Mouse (Mus musculus) cerebellum, postnatal 14 days (tissue): Measurements from ENCODE around the gene Phgr1.
A peak's percentile ranks its signal among the peaks of the same experiment; 100 is the strongest.

Experiments used
- DNase-seq, 2 experiments: peaks; one replicate each; pipeline ENCODE4 v3.0.0; 2021; ENCODE audit warnings: mixed read lengths in 2 of 2

The Phgr1 gene

DNA sequence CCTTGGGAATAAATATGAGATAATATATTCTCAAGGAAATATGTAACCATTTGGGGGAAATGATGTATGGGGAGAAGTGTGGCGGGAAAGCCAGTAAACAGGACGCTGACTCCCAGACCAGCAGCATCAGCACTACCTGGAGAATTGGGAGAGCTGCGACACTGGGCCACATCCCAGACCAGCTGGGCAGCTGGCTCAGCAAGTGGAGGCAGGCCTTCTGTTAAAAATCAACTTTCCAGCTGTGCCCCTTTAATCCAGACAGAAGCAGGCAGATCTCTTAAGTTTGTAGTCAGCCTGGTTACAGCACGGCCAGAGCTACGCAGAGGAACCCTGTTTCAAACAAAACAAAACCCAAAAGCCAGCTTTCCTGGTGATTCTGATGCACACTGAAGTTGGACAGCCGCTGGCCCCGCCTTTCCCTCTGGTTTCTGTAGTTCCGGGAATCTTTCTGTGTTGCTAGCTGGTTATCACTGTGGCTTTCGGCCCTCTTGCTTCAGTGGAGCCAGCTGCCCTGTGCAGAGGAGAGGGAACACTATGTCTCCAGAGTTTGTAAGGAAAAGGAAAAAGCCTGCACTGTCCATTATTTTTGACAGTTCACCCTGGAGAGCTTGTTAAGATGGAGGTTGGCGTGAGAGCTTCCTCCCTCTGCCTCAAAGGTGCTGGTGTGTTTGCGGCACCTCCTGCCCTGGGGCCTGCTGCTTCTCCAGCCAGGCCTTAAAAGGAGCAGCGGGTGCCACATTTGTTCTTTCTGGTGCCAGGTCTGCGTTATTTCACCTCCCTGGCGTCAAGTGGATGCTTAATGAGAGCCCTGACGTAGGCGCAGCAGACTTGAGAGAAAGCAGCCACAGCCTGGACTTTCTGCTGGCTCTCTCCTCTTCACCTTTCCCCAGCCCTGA, 20.4 kb upstream of the Phgr1 start:
- no peak for DNase-seq

DNA sequence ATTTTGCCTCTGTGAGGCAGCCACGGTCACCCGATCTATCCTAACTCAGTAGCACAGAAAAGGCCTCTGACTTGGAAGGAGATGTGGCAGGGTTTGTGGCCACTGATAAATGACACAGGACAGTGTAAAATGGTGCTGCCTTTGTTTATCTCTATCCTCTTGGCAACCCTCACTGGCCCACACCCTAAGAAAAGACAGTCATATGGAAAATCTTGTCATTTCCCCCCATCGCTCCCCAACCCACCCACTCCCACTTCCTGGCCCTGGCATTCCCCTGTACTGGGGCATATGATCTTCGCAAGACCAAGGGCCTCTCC, 19.8 kb upstream of the Phgr1 start:
- no peak for DNase-seq

DNA sequence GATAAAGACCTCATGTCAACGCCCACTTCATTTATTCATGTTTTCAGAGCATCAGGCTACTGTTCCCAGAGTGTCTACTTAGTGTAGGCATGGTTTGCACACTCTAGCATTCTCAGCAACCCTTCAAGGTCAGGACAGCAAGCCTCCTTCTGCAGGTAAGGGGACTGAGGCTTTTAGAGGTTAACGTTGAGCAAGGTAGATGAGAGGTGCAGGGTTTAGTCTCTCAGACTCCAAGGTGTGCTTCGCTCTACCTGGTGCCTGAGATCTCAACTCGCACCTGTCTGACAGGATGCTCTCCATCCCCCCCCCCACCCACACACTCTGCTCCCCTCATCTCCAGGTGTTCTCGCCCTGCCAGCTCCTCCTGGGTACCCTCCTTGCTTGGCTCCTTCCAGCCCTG, 18.4 kb upstream of the Phgr1 start:
- DNase-seq = no peak

DNA sequence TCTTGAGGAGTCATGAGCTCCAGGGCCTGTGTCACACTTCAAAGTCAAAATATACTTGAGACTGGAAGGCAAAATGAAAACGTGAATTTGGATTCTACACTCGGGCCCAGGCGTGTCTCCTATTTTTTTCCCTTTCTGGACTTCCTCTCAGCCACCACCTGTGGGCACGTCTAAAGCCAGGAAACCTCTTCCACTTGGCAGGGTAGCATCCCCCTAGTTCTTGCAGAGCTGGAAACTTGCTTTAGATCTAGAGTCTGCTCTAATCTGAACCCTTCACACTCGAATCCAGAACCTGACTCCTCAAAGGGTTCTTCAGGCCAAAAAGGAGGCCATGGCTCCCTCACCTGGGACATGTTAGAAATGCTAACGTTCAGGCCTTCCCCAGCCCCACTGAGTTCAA, 17.2 kb upstream of the Phgr1 start:
- no peak for DNase-seq

DNA sequence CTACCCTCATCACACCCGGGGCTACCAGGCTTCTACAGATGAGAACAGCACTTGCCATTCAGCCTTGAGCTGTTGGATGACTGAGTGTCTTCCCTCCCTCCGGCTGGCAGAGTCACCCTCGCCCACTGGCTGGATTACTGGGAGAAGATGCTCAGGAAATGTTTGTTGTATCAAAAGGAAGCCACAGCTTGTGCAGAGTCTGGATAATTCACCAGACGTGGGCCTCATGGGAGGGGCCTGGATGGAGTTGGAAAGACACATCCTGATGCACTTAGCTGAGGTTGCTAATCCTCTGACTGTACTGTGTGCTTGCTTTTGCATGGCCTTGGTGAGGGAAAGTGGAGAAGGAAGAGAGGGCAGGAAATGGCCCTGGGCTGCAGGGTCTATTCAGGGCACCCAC, 16.5 kb upstream of the Phgr1 start:
- no peak for DNase-seq

DNA sequence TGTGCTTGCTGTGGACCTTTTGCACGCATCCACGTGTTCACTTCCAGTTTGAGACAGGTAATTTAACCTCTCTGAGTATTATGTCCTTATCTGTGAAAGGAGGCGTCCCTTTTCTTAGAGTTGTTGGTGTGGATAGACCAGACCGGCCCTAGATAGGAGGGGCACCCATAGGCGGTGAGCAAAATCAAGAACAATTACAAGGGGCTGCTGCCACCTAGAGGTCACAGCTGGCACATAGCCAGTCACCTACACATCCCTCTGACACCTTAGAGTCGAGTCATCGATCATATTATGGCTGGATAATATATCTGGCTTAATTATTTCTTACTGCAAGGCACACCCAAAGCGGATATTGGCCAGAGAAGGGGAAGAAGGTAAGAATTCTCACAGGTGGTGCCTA, 12.7 kb upstream of the Phgr1 start:
- peak; percentile 66 to 78 for DNase-seq

DNA sequence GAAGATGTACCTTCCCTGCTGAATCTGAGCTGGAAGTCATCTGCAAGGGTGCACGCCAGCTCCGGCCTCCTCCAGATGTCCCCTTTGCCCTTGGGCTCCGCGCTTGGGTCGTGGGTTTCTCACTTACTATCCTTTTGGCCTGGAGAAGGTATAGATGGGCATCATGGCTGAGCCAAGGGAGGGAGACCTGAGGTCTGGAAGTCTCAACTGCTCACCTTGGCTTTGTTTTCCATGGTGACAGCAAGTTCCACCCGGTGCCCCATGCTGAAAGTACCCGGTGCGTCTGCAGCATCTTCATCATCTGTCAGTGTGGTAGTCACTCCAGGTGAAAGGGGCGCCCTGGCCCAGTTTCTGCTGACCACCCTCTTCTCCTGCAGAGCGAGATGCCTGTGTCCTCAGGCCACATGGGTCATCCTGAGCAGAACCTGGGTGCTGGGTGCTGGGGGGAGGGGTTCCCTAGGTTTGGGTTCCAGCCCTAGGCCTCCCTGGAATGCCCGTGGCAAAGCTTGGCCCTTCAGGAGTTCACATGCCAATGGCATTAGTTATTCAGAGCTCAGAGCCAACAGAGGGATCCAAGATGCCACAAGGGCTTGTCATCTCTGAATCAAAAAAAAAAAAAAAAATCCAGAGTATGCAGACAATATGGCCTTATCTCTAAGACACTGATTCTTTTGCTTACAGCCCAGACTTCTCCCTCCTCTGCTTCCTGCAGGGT, 12.1 kb upstream of the Phgr1 start:
- no peak for DNase-seq

DNA sequence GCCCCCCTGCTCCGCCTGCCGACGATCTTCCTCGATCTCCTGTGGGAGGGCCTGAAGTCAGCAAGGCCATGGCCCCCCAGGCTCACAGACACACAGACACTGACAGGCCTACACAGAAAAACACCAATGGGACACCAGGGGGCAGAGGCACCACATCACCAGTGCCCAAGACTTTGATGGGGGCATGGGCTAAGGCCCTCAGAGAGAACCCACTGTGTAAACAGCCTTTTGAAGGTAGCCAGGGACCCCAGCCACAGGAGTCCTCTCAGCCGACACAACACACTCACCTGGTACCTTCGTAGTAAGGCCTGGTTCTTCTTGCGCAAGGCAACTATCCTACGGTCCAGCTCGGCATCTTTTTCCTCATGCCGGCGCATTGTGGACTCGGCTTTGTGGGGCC, 11.2 kb upstream of the Phgr1 start:
- DNase-seq = no peak

DNA sequence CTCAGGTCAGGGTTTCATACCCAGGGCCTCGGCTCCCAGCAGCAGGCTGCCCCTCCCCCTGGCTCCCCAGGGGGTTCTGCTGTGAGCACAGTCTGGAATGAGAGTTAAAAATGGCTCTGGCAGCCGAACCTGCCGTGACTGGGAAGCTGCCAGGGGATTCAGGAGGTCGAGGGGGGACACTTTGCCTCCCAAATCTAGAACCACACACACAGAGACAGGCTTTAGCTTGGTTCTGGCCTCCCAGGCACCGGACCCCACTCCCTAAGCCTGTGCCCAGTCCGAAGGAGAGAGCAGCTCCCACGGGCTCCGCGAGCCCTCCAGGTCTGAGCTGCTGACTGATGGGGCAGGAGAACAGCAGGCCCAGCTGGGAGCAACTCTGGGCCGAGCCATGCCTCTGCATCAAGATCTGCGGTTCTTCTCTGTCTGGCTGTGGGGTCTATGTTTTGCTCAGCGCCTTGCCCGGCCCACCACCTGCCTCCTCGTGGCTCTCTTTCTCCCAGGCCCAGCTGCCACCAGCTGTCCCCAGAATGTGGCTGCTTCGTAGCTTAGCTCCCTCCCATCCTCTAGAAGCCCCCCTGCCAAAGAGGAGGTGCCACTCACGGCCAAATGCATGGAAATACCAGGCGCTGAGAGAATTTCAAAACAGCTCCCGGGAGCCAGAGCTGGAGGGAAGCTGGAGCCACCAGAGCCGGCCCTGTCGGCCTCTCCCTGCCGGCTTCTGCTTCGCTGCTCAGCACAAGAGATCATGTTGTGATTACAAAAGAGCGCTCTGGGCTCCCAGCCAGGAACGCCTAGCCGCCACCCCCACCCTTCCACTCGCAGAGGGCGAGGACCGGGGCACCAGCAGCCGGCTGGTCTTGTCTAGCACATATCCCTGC, 10.4 kb upstream of the Phgr1 start, which contains the start of gene Ccdc9b:
Gene Ccdc9b (minus strand): TSS at position 756 of the 878 bp plus-strand sequence.
- peak; percentile 89 to 95 for DNase-seq

DNA sequence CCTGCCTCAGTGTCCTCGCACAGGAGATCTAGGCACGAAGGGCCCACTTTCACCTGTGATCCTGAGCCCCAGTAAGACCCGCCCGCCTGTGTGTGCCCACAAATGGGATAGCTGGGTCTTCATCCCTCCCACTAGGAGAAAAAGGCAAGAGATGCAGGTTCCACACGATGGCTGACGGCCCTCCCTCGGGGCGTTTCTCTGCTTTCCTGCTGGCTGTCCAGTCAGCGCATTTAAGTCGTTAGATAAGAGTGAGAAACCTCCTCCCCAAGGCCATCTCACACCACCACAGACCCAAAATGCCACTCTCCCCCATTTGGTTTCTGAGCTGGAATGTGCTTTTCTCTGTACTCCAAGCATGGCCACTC, 9.8 kb upstream of the Phgr1 start:
- no peak for DNase-seq

DNA sequence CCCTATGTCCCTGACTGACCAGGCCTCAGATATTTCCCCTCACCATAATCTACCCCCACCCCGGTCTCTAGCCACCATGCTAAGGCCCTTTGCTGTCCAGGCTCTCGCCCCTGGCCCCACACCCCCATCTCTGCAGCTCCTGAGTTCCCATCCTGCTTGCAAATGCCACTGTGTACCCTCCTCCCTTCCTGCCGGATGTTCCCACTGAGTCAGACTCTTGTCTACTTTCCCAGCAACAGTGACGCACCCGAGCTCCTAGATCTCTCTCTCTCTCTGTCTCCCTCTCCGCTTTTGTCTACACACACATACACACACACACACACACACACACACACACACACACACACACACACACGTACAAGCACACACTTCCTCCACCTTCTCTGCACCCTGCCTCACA, 9.1 kb upstream of the Phgr1 start:
- no peak for DNase-seq

DNA sequence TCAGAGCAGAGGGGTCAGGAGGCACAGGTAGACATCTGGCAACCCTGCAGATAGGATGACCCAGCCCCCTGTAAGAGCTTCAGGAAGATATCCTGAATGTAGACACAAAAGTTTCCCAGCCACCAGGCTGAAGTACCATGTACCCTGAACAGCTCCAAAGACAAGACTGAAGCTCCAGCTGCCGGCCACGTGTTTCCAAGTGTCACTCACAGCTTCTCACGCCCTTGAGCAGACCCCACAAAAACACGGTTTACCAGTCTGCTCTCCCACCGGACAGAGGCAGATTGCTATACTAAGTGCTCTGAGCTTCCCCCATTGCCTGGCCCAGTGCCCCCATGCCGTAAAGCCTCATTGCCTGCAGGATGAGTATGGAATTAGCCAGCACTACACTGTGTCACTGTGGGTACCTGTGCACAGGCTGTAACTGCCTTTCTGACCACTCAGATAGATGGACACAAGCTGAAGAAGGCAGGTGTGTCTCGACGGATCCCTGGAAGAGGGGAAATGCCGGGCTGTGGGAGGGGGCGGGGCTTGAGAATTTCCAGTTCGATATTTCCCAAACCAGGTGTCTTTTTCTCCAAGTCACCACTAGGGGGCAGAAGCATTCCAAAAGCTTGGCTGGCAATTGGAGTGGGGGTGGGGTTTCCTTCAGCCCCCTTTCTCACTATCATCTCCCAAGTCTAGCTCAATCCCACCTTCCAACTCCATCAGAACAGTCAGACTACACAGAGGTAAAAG, 8.3 kb upstream of the Phgr1 start:
- peak; percentile 82 to 87 for DNase-seq

DNA sequence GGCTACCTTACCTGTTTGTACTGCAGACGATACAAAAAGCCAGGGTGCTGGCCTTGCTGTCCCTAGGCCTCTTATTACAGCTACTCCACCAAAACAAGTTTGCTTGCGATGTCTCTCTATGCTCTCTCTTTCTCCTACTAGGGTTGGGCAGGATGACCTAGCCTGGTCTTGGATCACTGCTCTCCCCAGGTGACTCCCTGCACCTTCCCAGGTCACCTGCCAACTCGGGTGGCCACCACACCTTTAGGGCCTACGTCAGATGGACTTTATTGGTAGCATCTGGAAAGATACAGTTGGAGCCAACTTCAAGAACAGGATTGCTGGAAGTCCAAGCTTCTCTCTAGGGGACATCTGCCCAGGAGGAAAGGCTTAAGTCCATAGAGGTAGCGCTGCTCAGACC, 7.7 kb upstream of the Phgr1 start:
- DNase-seq = no peak

DNA sequence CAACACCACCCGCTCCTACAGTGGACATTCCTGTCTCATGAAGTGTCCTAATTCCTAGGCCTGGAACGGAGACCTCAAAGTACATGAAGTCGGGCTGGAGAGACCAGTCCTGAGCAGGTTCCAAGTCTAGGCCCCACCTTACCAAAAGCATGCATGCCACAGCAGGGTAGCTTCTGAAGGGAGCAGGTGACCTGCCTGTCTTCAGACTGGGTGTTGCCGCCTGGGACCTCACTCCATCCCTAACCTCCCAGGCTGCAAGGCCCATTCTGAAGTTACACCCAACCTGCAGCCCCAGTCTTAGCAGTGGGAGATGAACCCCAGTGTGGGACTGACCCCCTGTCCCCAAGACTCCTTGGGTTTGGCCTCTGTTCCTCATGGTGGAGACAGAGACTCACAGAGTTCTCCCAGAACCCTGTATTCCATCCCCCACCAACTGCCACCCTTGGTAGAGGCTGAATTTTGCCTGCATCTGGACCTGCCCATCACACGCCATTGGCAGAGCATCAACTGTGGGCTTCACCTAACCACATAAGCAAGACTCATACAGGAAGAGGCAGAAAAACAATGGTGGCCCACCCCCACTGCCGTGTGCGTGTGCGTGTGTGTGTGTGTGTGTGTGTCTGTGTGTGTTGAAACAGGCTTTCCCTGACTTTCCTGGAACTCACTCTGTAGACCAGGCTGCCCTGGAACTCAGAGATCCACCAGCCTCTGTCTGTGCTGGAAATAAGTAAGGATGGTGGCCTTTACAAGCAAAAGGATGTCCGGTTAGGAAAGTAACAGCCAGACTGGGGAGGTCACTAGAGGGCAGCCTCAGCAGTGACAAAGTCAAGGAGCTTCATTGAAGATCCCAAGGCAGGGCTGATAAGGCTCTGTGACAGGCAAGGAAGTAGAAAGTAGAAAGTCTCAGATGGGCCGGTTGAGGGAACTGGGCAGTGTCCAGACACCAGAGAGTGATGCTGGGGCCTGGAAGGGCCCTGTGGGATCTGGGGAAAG, 6.2 kb upstream of the Phgr1 start:
- no peak for DNase-seq

DNA sequence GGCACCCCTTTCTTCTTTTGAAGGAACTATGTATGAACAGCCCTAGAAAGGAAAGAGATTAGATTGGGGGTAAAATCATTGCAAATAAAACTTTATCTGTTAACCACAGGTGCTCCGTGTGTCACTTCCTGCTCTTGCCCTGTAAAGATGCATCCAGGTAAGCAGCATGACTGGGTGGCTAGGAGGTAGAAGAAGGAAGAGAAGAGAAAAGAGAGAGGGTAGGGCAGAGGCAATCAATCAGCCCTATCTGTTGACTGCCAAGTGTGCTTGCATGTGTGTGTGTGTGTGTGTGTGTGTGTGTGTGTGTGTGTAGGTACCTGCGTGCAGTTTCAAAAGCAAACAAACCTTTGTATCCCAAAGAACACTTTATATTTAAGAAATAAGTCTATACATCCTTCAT, 2.0 kb downstream of the Phgr1 start:
- DNase-seq = no peak

DNA sequence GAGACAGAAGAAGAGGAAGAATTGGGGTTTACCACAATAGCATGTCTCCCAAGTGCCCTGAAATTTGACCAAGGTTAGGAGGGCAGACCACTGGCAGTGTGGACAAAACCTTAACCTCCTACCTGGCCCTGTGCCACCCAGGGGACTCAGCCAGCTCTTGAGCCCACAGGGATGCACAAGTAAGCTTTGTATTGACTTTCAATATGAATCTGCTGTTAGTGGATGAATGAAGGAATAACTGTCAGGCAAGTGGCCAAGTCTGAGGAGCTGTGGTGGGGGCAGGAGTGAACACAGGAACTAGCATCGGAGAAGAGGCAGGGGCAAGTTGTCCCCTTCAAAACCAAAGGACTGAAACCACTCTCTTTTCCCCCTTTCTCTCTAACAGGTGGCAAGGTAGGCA, 2.8 kb downstream of the Phgr1 start:
- peak; percentile 61 to 74 for DNase-seq

DNA sequence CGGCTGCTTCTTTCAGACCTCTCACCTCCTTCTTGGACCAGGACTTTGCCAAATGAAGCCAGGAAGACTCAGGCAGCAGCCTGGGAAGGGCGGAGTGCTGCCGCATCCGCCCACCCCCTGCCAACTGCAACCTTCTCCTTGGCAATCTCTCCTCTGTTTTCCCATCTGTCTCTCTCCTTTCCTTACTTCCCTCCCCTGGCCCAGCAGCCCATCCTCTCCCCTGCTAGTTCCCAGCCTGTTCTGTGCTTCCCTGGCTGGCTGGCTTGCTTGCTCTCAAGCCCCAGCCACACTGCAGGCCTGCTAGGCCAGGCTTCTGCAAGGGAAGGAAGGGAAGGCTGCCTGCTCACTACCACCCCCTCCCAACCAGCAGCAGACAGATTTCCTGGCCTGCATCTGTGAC, 3.3 kb downstream of the Phgr1 start:
- DNase-seq = peak; percentile 76

DNA sequence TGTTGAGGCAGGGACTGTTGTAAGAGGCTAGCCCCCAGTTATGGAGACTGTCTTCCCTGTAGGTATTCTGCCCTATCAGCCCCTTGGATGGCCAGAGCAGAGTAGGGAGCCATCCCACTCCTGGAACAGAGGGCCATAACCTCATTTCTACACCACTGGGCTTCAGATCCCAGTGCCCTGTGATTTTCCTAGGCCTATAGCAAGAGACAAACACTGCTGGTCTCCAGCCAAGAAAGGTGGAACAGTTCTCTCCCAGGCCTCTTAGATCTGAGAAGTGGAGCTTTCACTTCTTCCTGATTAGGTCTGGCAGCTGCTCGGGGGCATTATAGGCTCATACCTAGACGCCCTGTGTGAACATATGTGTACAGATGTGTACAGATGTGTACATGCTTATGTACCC, 3.7 kb downstream of the Phgr1 start:
- DNase-seq = peak; percentile 49 to 64

DNA sequence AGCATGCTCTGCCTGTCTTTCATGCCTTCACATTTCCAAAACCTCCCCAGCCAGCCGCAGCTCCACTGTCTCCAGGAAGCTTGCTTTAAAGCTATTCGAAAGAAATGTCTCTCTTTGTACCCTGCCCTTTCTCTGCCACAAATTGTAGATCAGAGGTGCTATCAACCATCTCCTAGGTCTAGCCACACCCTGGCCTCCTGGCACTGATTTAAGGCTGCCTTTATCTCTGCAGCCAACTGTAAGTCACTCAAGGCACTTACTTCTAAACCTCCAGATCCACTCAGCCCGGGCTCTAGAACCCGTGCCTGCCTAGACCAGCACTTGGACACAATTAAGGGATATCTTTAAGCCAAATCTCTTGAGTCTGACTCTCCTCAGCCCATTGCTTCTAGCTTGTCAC, 5.8 kb downstream of the Phgr1 start:
- no peak for DNase-seq

DNA sequence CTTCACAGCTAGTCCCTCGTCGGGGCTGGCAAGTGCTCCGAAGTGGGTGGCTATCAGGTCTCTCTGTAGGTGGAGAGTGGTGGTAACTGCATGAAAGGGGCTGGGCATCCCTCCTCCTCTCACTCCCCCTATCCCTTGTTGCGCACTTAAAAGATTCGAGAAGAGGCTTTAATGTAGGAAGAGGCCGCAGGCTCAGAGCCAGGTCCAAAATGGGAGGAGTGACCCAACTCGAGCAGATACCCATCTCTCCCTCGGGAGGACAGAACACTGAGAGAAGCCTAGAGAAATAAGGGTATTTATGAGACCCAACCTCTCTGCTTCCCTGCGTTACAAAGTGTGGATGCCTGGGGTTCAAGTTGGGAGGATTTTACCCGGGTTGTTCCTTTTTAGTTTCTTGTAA, 6.5 kb downstream of the Phgr1 start:
- DNase-seq = peak; percentile 52 to 65
